Mouse (Mus musculus): ENCODE measurements around the gene Rnf187. TPM values are rescaled to one million over a fixed set of nuclear protein-coding genes. Genes with fewer than 3 reads are reported as not detected.

Rnf187 gene
- polyA plus RNA-seq, 1 experiment from 2014 or later, result 249 TPM

DNA sequence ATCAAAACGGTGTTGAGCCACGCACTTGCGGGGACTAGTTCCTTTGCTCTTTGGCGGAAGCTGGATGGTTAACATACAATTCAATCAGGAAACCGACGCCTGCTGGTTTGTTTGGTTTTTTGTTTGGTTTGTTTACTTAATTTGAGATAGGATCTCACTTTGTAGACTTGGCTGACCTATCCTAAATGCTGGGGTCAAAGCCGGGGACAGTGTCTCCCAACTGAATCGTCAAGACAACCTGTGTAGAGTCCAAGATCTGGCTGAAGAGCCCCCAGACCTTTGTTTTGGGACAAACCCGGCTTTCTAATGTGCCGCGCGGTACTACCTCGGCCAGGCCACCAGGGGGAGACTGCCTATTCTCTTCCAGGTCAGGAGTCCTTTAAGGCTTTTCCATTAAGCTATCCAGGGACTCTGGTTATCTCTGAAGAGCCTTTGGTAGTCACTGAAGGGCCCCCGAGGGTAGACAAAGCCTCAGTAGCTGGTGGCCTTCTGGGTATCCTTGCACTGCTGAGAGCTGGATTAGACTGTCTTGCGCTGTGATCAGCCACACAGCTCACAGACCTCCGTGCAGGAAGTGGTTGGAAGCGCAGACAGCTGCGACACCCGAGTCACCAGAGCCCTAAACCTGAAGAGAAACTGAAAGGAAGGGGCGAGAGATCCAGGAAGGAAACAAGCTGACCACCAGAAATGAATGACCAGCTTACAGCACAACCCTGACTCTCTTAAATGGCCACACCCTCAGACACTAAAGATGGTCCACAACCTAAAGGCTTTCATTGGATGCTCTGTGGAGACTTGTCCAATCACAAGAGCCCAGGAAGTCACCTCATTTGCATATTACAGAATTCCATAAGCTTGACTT, 10.7 kb downstream of the Rnf187 start:
- ATAC-seq (replicated peaks; ENCODE audit: low FRiP score, low read depth) (peak; percentile 71), DNase-seq (ENCODE audit: low spot score) (peak; percentile 88)
- Histone ChIP-seq H3K4me1 (replicated peaks; ENCODE audit: insufficient read depth, low read length) (0 out of 2 replicates have a peak, but pooled peaks cover 6% of the 10 kb centered on the region), H3K36me3 (ENCODE audit: insufficient read depth, low read length) (peaks cover 13% of the 10 kb centered on the region), H3K27ac (peak overlapping the region; percentile 78), H3K9ac (ENCODE audit: low read depth, low read length) (peak overlapping the region; percentile 29; the same call in 1 of the 2 replicates), H3K9me3 (replicated peaks; ENCODE audit: low read length) (no peaks in the 10 kb centered on the region), H3K4me3 (replicated peaks; ENCODE audit: low read depth, low read length) (peak overlapping the region; percentile 13; the same call in 1 of the 2 replicates), H3K4me2 (ENCODE audit: low read length) (peak overlapping the region; percentile 49), H3K27me3 (ENCODE audit: insufficient read depth, low read length) (no peaks in the 10 kb centered on the region)
- 29% methylated on average over 20 of the region's 20 CpGs for WGBS
- TF ChIP-seq CTCF (IDR thresholded peaks at IDR 0.05; ENCODE audit: low read depth), result peak; percentile 89

DNA sequence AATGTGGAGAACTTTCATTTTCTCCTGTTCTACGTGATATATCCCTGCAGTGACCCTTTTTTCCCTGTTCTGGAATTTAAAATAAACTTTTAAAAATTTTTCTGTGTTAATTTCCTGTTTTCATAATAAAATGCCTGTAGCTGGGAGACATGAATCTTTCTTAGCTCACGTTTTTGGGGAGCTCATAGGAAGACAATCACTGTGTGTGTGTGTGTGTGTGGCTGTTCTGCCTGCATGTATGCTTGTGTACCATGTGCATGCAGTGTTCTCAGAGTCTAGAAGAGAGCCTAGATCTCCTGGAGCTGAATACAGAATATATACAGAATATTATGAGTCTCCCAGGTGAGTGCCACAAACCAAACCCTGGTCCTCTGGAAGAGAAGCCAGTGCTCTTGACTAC, 11.7 kb downstream of the Rnf187 start:
- H3K36me3 ChIP-seq (ENCODE audit: insufficient read depth, low read length), result peaks cover 7% of the 10 kb centered on the region; the same call in 1 of the 2 replicates
- no peak overlapping the region for H3K4me3 ChIP-seq (replicated peaks; ENCODE audit: low read depth, low read length)
- H3K9ac ChIP-seq (ENCODE audit: low read depth, low read length), result no peak overlapping the region
- H3K4me1 ChIP-seq (replicated peaks; ENCODE audit: insufficient read depth, low read length), result 0 out of 2 replicates have a peak, but pooled peaks cover 6% of the 10 kb centered on the region
- no peaks in the 10 kb centered on the region for H3K9me3 ChIP-seq (replicated peaks; ENCODE audit: low read length)
- DNase-seq (ENCODE audit: low spot score) (no peak), ATAC-seq (replicated peaks; ENCODE audit: low FRiP score, low read depth) (no peak)
- no peak for TF ChIP-seq CTCF (IDR thresholded peaks at IDR 0.05; ENCODE audit: low read depth)
- H3K4me2 ChIP-seq (ENCODE audit: low read length), result no peak overlapping the region
- 55% methylated on average over 2 of the region's 2 CpGs for WGBS
- no peaks in the 10 kb centered on the region for H3K27me3 ChIP-seq (ENCODE audit: insufficient read depth, low read length)
- H3K27ac ChIP-seq, result no peak overlapping the region

DNA sequence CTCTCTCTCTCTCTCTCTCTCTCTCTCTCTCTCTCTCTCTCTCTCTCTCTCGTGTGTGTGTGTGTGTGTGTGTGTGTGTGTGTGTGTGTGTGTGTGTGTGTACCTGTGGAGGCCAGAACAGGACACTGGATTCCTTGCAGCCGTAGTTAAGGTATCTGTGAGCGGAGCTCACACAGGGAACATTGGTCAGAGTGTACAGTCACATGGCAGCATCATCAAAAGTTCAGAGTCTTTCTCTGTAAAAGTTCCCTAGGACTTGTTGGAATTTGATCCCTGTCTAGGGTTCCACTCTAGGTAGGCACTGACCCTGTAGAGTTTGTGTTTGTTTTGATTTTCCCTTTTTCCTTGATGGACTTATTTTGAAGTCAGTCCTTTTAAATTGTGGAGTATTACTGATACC, 12.1 kb downstream of the Rnf187 start:
- no peak overlapping the region for H3K4me2 ChIP-seq (ENCODE audit: low read length)
- no peak; the same call in 1 of the 2 replicates for ATAC-seq (replicated peaks; ENCODE audit: low FRiP score, low read depth)
- no peak overlapping the region for H3K9ac ChIP-seq (ENCODE audit: low read depth, low read length)
- no peaks in the 10 kb centered on the region for H3K27me3 ChIP-seq (ENCODE audit: insufficient read depth, low read length)
- no peak for TF ChIP-seq CTCF (IDR thresholded peaks at IDR 0.05; ENCODE audit: low read depth)
- no peaks in the 10 kb centered on the region for H3K9me3 ChIP-seq (replicated peaks; ENCODE audit: low read length)
- no peak overlapping the region for H3K27ac ChIP-seq
- no peak for DNase-seq (ENCODE audit: low spot score)
- 0 out of 2 replicates have a peak, but pooled peaks cover 4% of the 10 kb centered on the region for H3K36me3 ChIP-seq (ENCODE audit: insufficient read depth, low read length)
- H3K4me1 ChIP-seq (replicated peaks; ENCODE audit: insufficient read depth, low read length), result 0 out of 2 replicates have a peak, but pooled peaks cover 6% of the 10 kb centered on the region
- WGBS, result 52% methylated on average over 2 of the region's 3 CpGs
- no peak overlapping the region for H3K4me3 ChIP-seq (replicated peaks; ENCODE audit: low read depth, low read length)

GRCm38 (mm10) chr11:58922420-58922819, 16.3 kb downstream of the Rnf187 start:
- no peaks in the 10 kb centered on the region for H3K36me3 ChIP-seq (ENCODE audit: insufficient read depth, low read length)
- ATAC-seq (replicated peaks; ENCODE audit: low FRiP score, low read depth) (no peak), DNase-seq (ENCODE audit: low spot score) (no peak)
- H3K4me1 ChIP-seq (replicated peaks; ENCODE audit: insufficient read depth, low read length), result no peaks in the 10 kb centered on the region
- H3K27me3 ChIP-seq (ENCODE audit: insufficient read depth, low read length), result no peaks in the 10 kb centered on the region
- H3K4me3 ChIP-seq (replicated peaks; ENCODE audit: low read depth, low read length), result no peak overlapping the region
- 76% methylated on average over 9 of the region's 9 CpGs for WGBS
- H3K4me2 ChIP-seq (ENCODE audit: low read length), result no peak overlapping the region
- H3K27ac ChIP-seq, result no peak overlapping the region
- TF ChIP-seq CTCF (IDR thresholded peaks at IDR 0.05; ENCODE audit: low read depth), result no peak
- no peak overlapping the region for H3K9ac ChIP-seq (ENCODE audit: low read depth, low read length)
- H3K9me3 ChIP-seq (replicated peaks; ENCODE audit: low read length), result no peaks in the 10 kb centered on the region

DNA sequence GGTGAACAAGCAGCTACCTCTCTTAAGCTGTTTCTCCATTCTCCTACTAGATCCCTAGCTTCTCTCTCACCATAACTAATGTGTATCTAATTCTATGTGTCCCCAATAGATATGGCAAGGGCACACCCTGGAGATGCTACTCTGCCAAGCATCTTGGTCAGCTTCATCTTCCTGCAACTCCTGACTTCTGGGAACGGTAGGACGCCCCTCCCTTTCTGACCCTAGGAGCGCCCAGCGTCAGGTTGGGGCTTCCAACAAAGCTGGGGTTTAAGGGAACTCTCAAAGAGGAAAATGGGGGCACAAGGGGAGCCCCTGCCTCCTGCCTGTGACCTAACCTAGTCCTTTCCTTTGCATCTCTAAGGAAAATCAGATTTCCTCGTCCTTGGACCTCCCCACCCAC, 20.0 kb downstream of the Rnf187 start:
- DNase-seq (ENCODE audit: low spot score), result no peak
- Histone ChIP-seq H3K9ac (ENCODE audit: low read depth, low read length) (no peak overlapping the region), H3K4me3 (replicated peaks; ENCODE audit: low read depth, low read length) (no peak overlapping the region), H3K4me1 (replicated peaks; ENCODE audit: insufficient read depth, low read length) (peaks cover 6% of the 10 kb centered on the region; the same call in 1 of the 2 replicates), H3K9me3 (replicated peaks; ENCODE audit: low read length) (no peaks in the 10 kb centered on the region), H3K4me2 (ENCODE audit: low read length) (no peak overlapping the region), H3K27me3 (ENCODE audit: insufficient read depth, low read length) (no peaks in the 10 kb centered on the region), H3K36me3 (ENCODE audit: insufficient read depth, low read length) (no peaks in the 10 kb centered on the region), H3K27ac (no peak overlapping the region)
- TF ChIP-seq CTCF (IDR thresholded peaks at IDR 0.05; ENCODE audit: low read depth), result no peak
- WGBS, result 80% methylated on average over 5 of the region's 5 CpGs
- no peak for ATAC-seq (replicated peaks; ENCODE audit: low FRiP score, low read depth)

DNA sequence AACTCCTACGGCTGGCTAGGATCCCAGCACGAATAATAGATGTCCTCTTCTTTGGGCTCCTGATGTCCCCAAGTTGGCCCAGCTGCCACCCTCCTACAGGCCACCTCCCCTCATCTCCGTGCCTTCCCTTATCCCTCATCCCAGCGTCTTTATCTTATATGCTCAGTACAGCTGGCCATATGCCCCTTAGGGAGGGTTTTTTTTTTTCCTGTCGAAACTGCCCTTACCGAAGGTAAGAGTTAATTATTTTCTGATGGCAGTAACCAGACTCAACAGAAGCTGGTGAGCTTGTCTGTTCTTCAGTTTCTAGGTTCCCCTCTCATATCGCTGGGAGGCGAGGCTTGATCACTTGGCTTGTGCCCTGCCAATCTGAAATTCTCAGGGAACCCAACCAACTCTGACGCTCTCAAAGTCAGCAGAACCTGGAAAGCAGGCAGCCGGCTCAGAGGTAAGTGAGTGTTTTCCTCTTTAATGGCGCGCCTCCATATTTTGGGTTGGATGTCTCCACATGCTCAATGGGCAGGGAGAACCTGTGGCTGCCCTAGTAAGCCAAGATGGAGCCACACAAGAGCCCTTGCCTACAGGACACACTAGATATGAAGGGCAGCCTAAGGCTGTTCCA, 20.9 kb downstream of the Rnf187 start, which contains the start of gene Btnl10:
TSS of gene Btnl10 (plus strand) at position 164 of the 622 bp plus-strand sequence.
- DNase-seq (ENCODE audit: low spot score) (no peak), ATAC-seq (replicated peaks; ENCODE audit: low FRiP score, low read depth) (no peak)
- H3K9ac ChIP-seq (ENCODE audit: low read depth, low read length), result no peak within 1 kb of the TSS

More for the DNA sequence above, 20.9 kb downstream of the Rnf187 start, which contains the start of gene Btnl10:
- Histone ChIP-seq H3K4me3 (replicated peaks; ENCODE audit: low read depth, low read length) (no peak within 1 kb of the TSS), H3K36me3 (ENCODE audit: insufficient read depth, low read length) (no peaks in the 10 kb centered on the region), H3K4me2 (ENCODE audit: low read length) (no peak within 1 kb of the TSS), H3K9me3 (replicated peaks; ENCODE audit: low read length) (no peaks in the 10 kb centered on the region), H3K4me1 (replicated peaks; ENCODE audit: insufficient read depth, low read length) (peaks cover 6% of the 10 kb centered on the region; the same call in 1 of the 2 replicates), H3K27me3 (ENCODE audit: insufficient read depth, low read length) (no peaks in the 10 kb centered on the region), H3K27ac (no peak within 1 kb of the TSS)
- WGBS, result 75% methylated on average over 12 of the region's 12 CpGs
- no peak for TF ChIP-seq CTCF (IDR thresholded peaks at IDR 0.05; ENCODE audit: low read depth)
